Mouse (Mus musculus) urinary bladder, postnatal 4 days (tissue): ENCODE data around the gene Cks2.
"Not testable (repeated sequence)": the region's sequence is repeated elsewhere in the genome, so short reads cannot be mapped to it uniquely, and the experiment has no call there.

Experiments used
- DNase-seq, 2 experiments: peaks; one replicate each; pipeline ENCODE4 v3.0.0; 2021 to 2022; ENCODE audit warnings: low spot score in 2 of 2

The Cks2 gene

GRCm38 (mm10) chr13:51638958-51639357 is 6.1 kb upstream of the Cks2 start:
- peak in 1 of 2 experiments; percentile 48 for DNase-seq

GRCm38 (mm10) chr13:51641424-51641823 is 3.6 kb upstream of the Cks2 start:
- no peak for DNase-seq

- no peak for DNase-seq
These were observed 2.8 kb upstream of the Cks2 start for GRCm38 (mm10) chr13:51642171-51642778.

- DNase-seq = peak in 1 of 2 experiments; percentile 58
These were observed 856 bp upstream of the Cks2 start for GRCm38 (mm10) chr13:51643924-51644828.

GRCm38 (mm10) chr13:51645872-51646271 is 840 bp downstream of the Cks2 start:
- DNase-seq = peak in 1 of 2 experiments; percentile 56

- no peak for DNase-seq
These were observed 1.5 kb downstream of the Cks2 start for GRCm38 (mm10) chr13:51646362-51647027.

GRCm38 (mm10) chr13:51647770-51648169 is 2.7 kb downstream of the Cks2 start:
- no peak for DNase-seq

- DNase-seq = no peak
These were observed 3.2 kb downstream of the Cks2 start for GRCm38 (mm10) chr13:51648237-51648636.

- DNase-seq = no peak
These were observed 4.7 kb downstream of the Cks2 start for GRCm38 (mm10) chr13:51649740-51650139.

- DNase-seq = peak; percentile 90 to 93
These were observed 6.5 kb downstream of the Cks2 start, which contains the start of gene Secisbp2 for GRCm38 (mm10) chr13:51651408-51652064. Gene Secisbp2, plus strand, starts transcription at chr13:51651697.

- peak in 1 of 2 experiments; percentile 23 for DNase-seq
These were observed 8.1 kb downstream of the Cks2 start for GRCm38 (mm10) chr13:51653159-51653558.

GRCm38 (mm10) chr13:51653961-51654360 is 8.9 kb downstream of the Cks2 start:
- no peak for DNase-seq

GRCm38 (mm10) chr13:51656516-51657235 is 11.6 kb downstream of the Cks2 start:
- no peak for DNase-seq

- no peak for DNase-seq
These were observed 13.1 kb downstream of the Cks2 start for GRCm38 (mm10) chr13:51658094-51658493.

GRCm38 (mm10) chr13:51659573-51659972 is 14.5 kb downstream of the Cks2 start:
- DNase-seq = no peak

- no peak for DNase-seq
These were observed 18.5 kb downstream of the Cks2 start for GRCm38 (mm10) chr13:51663561-51663960.

GRCm38 (mm10) chr13:51668195-51668594 is 23.2 kb downstream of the Cks2 start:
- DNase-seq = not testable (repeated sequence)

- DNase-seq = no peak
These were observed 31.6 kb downstream of the Cks2 start for GRCm38 (mm10) chr13:51676641-51677040.

- DNase-seq = no peak
These were observed 32.0 kb downstream of the Cks2 start for GRCm38 (mm10) chr13:51677041-51677440.

GRCm38 (mm10) chr13:51677630-51678185 is 32.7 kb downstream of the Cks2 start:
- no peak for DNase-seq

- no peak for DNase-seq
These were observed 33.7 kb downstream of the Cks2 start for GRCm38 (mm10) chr13:51678687-51679086.
